12 mouse cellular contexts compared by ENCODE assay signal in the genomic region with DNA sequence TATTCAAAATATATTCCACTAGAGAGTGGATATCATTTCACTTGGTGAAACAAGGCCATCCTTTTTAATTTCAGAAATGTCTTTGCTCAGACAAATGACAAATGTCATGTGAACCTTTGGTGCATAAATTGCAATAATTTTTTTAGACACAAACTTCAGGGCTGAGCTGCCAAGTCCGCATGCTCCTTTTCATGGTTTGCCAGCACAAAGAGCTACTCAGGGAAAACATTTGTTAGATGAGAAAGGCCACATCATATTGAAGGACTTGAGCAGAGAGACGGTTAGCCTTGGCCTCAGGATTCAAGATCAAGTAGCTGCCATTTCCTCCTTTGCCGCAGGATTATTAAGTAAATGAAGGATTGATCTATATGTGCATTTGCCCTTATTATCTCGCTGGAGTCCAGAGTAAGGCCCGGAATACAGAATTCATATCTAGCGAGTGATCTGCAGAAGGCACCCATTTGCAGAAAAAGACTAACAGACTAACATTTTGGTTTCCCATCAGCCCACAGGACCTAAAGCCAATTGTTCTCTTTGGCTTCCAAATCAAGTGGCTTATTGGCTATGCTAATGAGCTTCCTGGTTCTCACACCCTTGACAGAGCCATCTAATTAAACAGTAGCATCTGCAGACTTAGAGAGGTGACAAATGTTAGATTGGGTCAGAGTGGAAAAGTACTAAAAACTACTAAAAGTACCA.
DNase-seq lines count a peak whose midpoint lies in the region; ATAC-seq lines count a peak whose summit lies in the region.
"Had no signal": no experiment of that assay in that cellular context is flagged by ENCODE, and none has a peak within 500 bp of the region (broad histone marks: within the 10 kb centered on the region; RNA-seq: fewer than 3 reads in every experiment).

No protein-coding gene starts in this region.

- H3K4me3 ChIP-seq in heart, embryonic 10.5 days = no peak overlapping the region
- H3K4me3 ChIP-seq in forebrain, embryonic 14.5 days (ENCODE audit: low read depth, low read length) = no peak overlapping the region

- no peak overlapping the region for H3K27ac ChIP-seq in heart, embryonic 10.5 days
- H3K27ac ChIP-seq in forebrain, embryonic 14.5 days (ENCODE audit: low read depth, low read length) = no peak overlapping the region; the same call in 1 of the 2 replicates
- H3K27ac ChIP-seq: liver, embryonic 14.5 days had no signal

- H3K27me3 ChIP-seq in heart, embryonic 10.5 days (ENCODE audit: insufficient read depth, poor library complexity, severe bottlenecking) = no peaks in the 10 kb centered on the region
- H3K27me3 ChIP-seq in forebrain, embryonic 14.5 days (replicated peaks; ENCODE audit: control insufficient read depth, insufficient read depth, low read length) = no peaks in the 10 kb centered on the region
- H3K27me3 ChIP-seq: CH12.LX had no signal

- peaks cover 13% of the 10 kb centered on the region for H3K4me1 ChIP-seq in heart, embryonic 10.5 days
- 0 out of 2 replicates have a peak, but pooled peaks cover 11% of the 10 kb centered on the region for H3K4me1 ChIP-seq in forebrain, embryonic 14.5 days (ENCODE audit: control insufficient read depth, insufficient read depth, low read length)

- H3K9ac ChIP-seq in forebrain, embryonic 14.5 days (ENCODE audit: low read length) = no peak overlapping the region
- H3K9ac ChIP-seq: liver, embryonic 14.5 days had no signal

- H3K36me3 ChIP-seq in heart, embryonic 10.5 days = no peaks in the 10 kb centered on the region
- no peaks in the 10 kb centered on the region for H3K36me3 ChIP-seq in forebrain, embryonic 14.5 days (ENCODE audit: control insufficient read depth, insufficient read depth, low read length)

- ATAC-seq in forebrain, embryonic 14.5 days = peak; percentile 59

- DNase-seq in heart, adult 11 months = peak; percentile 24
- DNase-seq in heart, embryonic 10.5 days (ENCODE audit: low spot score) = no peak
- DNase-seq in retina, postnatal 1 day = peak; percentile 17
- DNase-seq in retina, embryonic 14.5 days (ENCODE audit: low spot score) = no peak
- peak; percentile 76 for DNase-seq in forebrain, embryonic 14.5 days (ENCODE audit: low spot score)
- DNase-seq in spleen, postnatal 4 days (ENCODE audit: low spot score in 2 of 2) = no peak
- DNase-seq in kidney, postnatal 25 days = no peak
- DNase-seq: kidney, adult 9 months; lung, postnatal 14 days; thymus, postnatal 4 days had no signal

- no peak overlapping the region for H3K4me2 ChIP-seq in forebrain, embryonic 14.5 days (ENCODE audit: low read length)

- H3K9me3 ChIP-seq in heart, embryonic 10.5 days = no peaks in the 10 kb centered on the region
- H3K9me3 ChIP-seq in forebrain, embryonic 14.5 days (replicated peaks; ENCODE audit: control insufficient read depth, low read length) = no peaks in the 10 kb centered on the region

- 78% methylated on average over 6 of the region's 6 CpGs for WGBS in heart, embryonic 10.5 days
- 50% methylated on average over 6 of the region's 6 CpGs for WGBS in forebrain, embryonic 14.5 days

Comparison
In these comparisons a context has a peak if more than half of its experiments do, and no peak if none do; other contexts are left out.
1. DNase-seq: peak in heart, adult 11 months (single experiment), retina, postnatal 1 day (single experiment) and forebrain, embryonic 14.5 days (single experiment); none in heart, embryonic 10.5 days (single experiment), retina, embryonic 14.5 days (single experiment), spleen, postnatal 4 days (0 of 2) and kidney, postnatal 25 days (0 of 2).